Mouse (Mus musculus): ENCODE data around the gene Milr1.
A peak's percentile ranks its signal among the peaks of the same experiment; 100 is the strongest.
"Not testable (repeated sequence)": the region's sequence is repeated elsewhere in the genome, so short reads cannot be mapped to it uniquely, and the experiment has no call there.

Milr1 gene

GRCm38 (mm10) chr11:106751039-106752018 is at the start of gene Milr1:
Gene Milr1 (plus strand): TSS chr11:106751226.
- no peak for DNase-seq (ENCODE audit: inconsistent age in 2 of 2, low spot score in 1 of 2)

GRCm38 (mm10) chr11:106701589-106701988 is 49.4 kb upstream of the Milr1 start:
- no peak for DNase-seq (ENCODE audit: inconsistent age in 2 of 2, low spot score in 1 of 2)

- DNase-seq (ENCODE audit: inconsistent age in 2 of 2, low spot score in 1 of 2) = no peak
These were observed 48.4 kb upstream of the Milr1 start for GRCm38 (mm10) chr11:106702584-106702983.

GRCm38 (mm10) chr11:106703931-106704330 is 47.1 kb upstream of the Milr1 start:
- no peak for DNase-seq (ENCODE audit: inconsistent age in 2 of 2, low spot score in 1 of 2)

GRCm38 (mm10) chr11:106704399-106705111 is 46.5 kb upstream of the Milr1 start:
- DNase-seq (ENCODE audit: inconsistent age in 2 of 2, low spot score in 1 of 2) = no peak

GRCm38 (mm10) chr11:106706212-106706611 is 44.8 kb upstream of the Milr1 start:
- no peak for DNase-seq (ENCODE audit: inconsistent age in 2 of 2, low spot score in 1 of 2)

- no peak for DNase-seq (ENCODE audit: inconsistent age in 2 of 2, low spot score in 1 of 2)
These were observed 43.9 kb upstream of the Milr1 start for GRCm38 (mm10) chr11:106707085-106707484.

GRCm38 (mm10) chr11:106707866-106708265 is 43.2 kb upstream of the Milr1 start:
- DNase-seq (ENCODE audit: inconsistent age in 2 of 2, low spot score in 1 of 2) = peak; percentile 56 to 77

- DNase-seq (ENCODE audit: inconsistent age in 2 of 2, low spot score in 1 of 2) = peak; percentile 30 to 54
These were observed 41.6 kb upstream of the Milr1 start for GRCm38 (mm10) chr11:106709227-106709985.

- no peak for DNase-seq (ENCODE audit: inconsistent age in 2 of 2, low spot score in 1 of 2)
These were observed 40.2 kb upstream of the Milr1 start for GRCm38 (mm10) chr11:106710789-106711188.

GRCm38 (mm10) chr11:106715066-106715465 is 36.0 kb upstream of the Milr1 start:
- peak; percentile 27 to 58 for DNase-seq (ENCODE audit: inconsistent age in 2 of 2, low spot score in 1 of 2)

- DNase-seq (ENCODE audit: inconsistent age in 2 of 2, low spot score in 1 of 2) = no peak
These were observed 34.5 kb upstream of the Milr1 start for GRCm38 (mm10) chr11:106716568-106716967.

GRCm38 (mm10) chr11:106720379-106720778 is 30.6 kb upstream of the Milr1 start:
- no peak for DNase-seq (ENCODE audit: inconsistent age in 2 of 2, low spot score in 1 of 2)

- peak; percentile 64 to 80 for DNase-seq (ENCODE audit: inconsistent age in 2 of 2, low spot score in 1 of 2)
These were observed 28.1 kb upstream of the Milr1 start for GRCm38 (mm10) chr11:106722831-106723361.

- DNase-seq (ENCODE audit: inconsistent age in 2 of 2, low spot score in 1 of 2) = no peak
These were observed 27.4 kb upstream of the Milr1 start for GRCm38 (mm10) chr11:106723611-106724125.

GRCm38 (mm10) chr11:106724176-106724915 is 26.7 kb upstream of the Milr1 start:
- no peak for DNase-seq (ENCODE audit: inconsistent age in 2 of 2, low spot score in 1 of 2)

GRCm38 (mm10) chr11:106724916-106725235 is 26.1 kb upstream of the Milr1 start:
- not testable (repeated sequence) for DNase-seq (ENCODE audit: inconsistent age in 2 of 2, low spot score in 1 of 2)

- DNase-seq (ENCODE audit: inconsistent age in 2 of 2, low spot score in 1 of 2) = no peak
These were observed 23.1 kb upstream of the Milr1 start for GRCm38 (mm10) chr11:106727967-106728366.

GRCm38 (mm10) chr11:106728402-106729366 is 22.3 kb upstream of the Milr1 start:
- no peak for DNase-seq (ENCODE audit: inconsistent age in 2 of 2, low spot score in 1 of 2)
